Mouse (Mus musculus) liver, postnatal 0 days (tissue): ENCODE measurements around the gene Spry2. TPM values are rescaled to one million over a fixed set of nuclear protein-coding genes. Genes with fewer than 3 reads are reported as not detected.
A peak's percentile ranks its signal among the peaks of the same experiment; 100 is the strongest.

Source experiments
- ATAC-seq: fragments of 200-750 bp; cut with Nextera tagmentation; 2 replicates; pipeline ENCODE4 v1.8.0; 2017; ENCODE audit warnings: mild to moderate bottlenecking, moderate library complexity
- DNase-seq: peaks from one replicate; pipeline ENCODE4 v3.0.0-alpha.2; 2016
- H3K27ac ChIP-seq: fragments of 300-500 bp; sonication (generic); 2 replicates; pipeline ENCODE4 v1.5.1; 2014; ENCODE audit warnings: antibody characterized with exemption, moderate library complexity, mild to moderate bottlenecking, low read depth
- H3K27me3 ChIP-seq: fragments of 300-500 bp; sonication (generic); 2 replicates; pipeline ENCODE4 v1.6.1; 2014; ENCODE audit warnings: low read length, control low read depth, mixed read lengths; ENCODE audit not compliant: insufficient read depth
- H3K36me3 ChIP-seq: fragments of 300-500 bp; sonication (generic); replicated peaks from 2 replicates; pipeline ENCODE4 v1.6.1; 2014; ENCODE audit warnings: mild to moderate bottlenecking, control low read depth, low read length, moderate library complexity, mixed read lengths; ENCODE audit not compliant: insufficient read depth
- H3K4me1 ChIP-seq: fragments of 300-500 bp; sonication (generic); 2 replicates; pipeline ENCODE4 v1.6.1; 2014; ENCODE audit warnings: antibody characterized with exemption, mild to moderate bottlenecking, control low read depth; ENCODE audit not compliant: insufficient read depth
- H3K4me2 ChIP-seq: fragments of 300-500 bp; sonication (generic); 2 replicates; pipeline ENCODE4 v1.6.1; 2014; ENCODE audit warnings: low read depth, mild to moderate bottlenecking, low read length, moderate library complexity, mixed read lengths
- H3K4me3 ChIP-seq: fragments of 300-500 bp; sonication (generic); 2 replicates; pipeline ENCODE4 v1.5.1; 2014; ENCODE audit warnings: low read depth, low read length
- H3K9ac ChIP-seq: fragments of 300-500 bp; sonication (generic); replicated peaks from 2 replicates; pipeline ENCODE4 v1.6.1; 2014; ENCODE audit warnings: mild to moderate bottlenecking, moderate library complexity
- H3K9me3 ChIP-seq: fragments of 300-500 bp; sonication (generic); 2 replicates; pipeline ENCODE4 v1.6.1; 2016; ENCODE audit warnings: mild to moderate bottlenecking, control low read depth, low read length, mixed read lengths
- CTCF ChIP-seq: sonication (generic); IDR thresholded peaks from 2 replicates; pipeline ENCODE4 v1.5.1; 2016; ENCODE audit warnings: antibody characterized with exemption, low read depth
- EP300 ChIP-seq: IDR thresholded peaks from 2 replicates; pipeline ENCODE4 v1.6.1; 2016; ENCODE audit warnings: antibody characterized with exemption, low read depth, mild to moderate bottlenecking
- WGBS: fragments of 180-500 bp; shearing (Covaris S2); extraction: QIAGEN DNeasy Blood & Tissue Kit; methylation state at CpG from one replicate; pipeline ENCODE4 v1.1.7; 2014; ENCODE audit not compliant: insufficient replicate concordance; 5-methylcytosine and 5-hydroxymethylcytosine counted together
- polyA plus RNA-seq: library from polyadenylated mRNA; unstranded; fragments of >200 nt; fragmentation: Nextera tagmentation; extraction: Ambion mirVana; gene quantifications from 2 replicates; pipeline ENCODE4 v1.2.1, GENCODE M21; 2015

The Spry2 gene
- polyA plus RNA-seq, 1 experiment from 2014 or later = 6.0 TPM

GRCm38 (mm10) chr14:105922427-105922826, 25.8 kb upstream of the Spry2 start:
- H3K4me1 ChIP-seq = peaks cover 12% of the 10 kb centered on the region; the same call in 1 of the 2 replicates
- no peak overlapping the region for H3K27ac ChIP-seq
- no peak overlapping the region for H3K4me3 ChIP-seq
- no peaks in the 10 kb centered on the region for H3K9me3 ChIP-seq
- H3K27me3 ChIP-seq = no peaks in the 10 kb centered on the region
- H3K36me3 ChIP-seq = no peaks in the 10 kb centered on the region
- H3K4me2 ChIP-seq = 0 out of 2 replicates have a peak overlapping the region, but pooled peaks have one; percentile 7
- WGBS = 17% methylated on average over 5 of the region's 5 CpGs
- no peak overlapping the region for H3K9ac ChIP-seq
- TF ChIP-seq CTCF (no peak), EP300 (no peak)
- no peak for DNase-seq
- ATAC-seq = no peak

DNA sequence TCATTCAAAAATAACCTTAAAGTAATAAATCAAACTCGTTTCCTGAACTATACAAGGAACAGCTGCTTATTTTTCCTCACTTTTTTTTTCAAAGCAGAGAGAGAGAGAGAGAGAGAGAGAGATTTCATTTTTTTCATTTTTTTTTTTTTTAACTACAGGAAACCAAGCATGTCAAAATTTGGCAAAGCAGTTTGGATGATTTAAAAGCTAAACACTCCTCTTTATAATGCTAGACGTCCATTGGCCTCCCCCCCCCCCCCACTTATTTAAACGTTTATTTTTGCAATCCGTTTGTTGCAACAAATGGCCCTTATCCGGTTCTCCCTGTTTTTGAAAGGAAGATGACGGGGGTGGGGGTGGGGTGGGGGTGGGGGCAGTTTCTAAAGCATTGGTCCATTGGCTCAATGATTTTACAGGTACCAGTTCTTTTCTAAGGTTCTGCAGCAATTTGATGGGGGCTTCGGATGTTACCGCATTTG, 24.6 kb upstream of the Spry2 start:
- Histone ChIP-seq H3K36me3 (no peaks in the 10 kb centered on the region), H3K9me3 (no peaks in the 10 kb centered on the region), H3K4me3 (no peak overlapping the region), H3K27ac (no peak overlapping the region), H3K9ac (no peak overlapping the region), H3K4me2 (peak overlapping the region; percentile 57), H3K4me1 (peaks cover 12% of the 10 kb centered on the region; the same call in 1 of the 2 replicates), H3K27me3 (no peaks in the 10 kb centered on the region)
- ATAC-seq = no peak
- DNase-seq = no peak
- 7% methylated on average over 8 of the region's 8 CpGs for WGBS
- no peak for TF ChIP-seq CTCF
- no peak for TF ChIP-seq EP300

GRCm38 (mm10) chr14:105920395-105921216, 24.0 kb upstream of the Spry2 start:
- ATAC-seq = no peak
- no peak overlapping the region for H3K4me3 ChIP-seq

DNA sequence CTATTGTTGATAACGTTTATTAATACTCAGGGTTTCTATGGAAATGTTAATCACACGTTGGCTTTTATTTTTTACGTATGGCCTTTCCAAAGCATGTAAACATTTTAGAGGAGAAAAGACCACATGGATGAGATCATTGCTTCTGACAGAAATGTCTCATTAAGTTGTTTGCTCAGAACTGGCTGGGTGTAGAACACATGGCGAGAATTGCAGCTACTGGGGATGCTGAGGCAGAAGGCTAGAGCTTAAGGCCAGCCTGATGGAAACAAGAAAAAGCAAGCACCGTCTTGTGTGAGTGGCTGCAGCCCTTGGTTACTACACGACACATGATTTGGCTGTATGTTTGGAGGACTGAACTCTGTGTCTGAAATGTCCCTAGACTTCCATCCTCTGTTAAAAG, 10.6 kb upstream of the Spry2 start:
- Histone ChIP-seq H3K9me3 (no peaks in the 10 kb centered on the region), H3K27ac (no peak overlapping the region), H3K9ac (no peak overlapping the region), H3K27me3 (no peaks in the 10 kb centered on the region), H3K4me3 (no peak overlapping the region), H3K4me1 (no peaks in the 10 kb centered on the region), H3K4me2 (no peak overlapping the region), H3K36me3 (no peaks in the 10 kb centered on the region)
- DNase-seq (no peak), ATAC-seq (no peak)
- TF ChIP-seq EP300 (no peak), CTCF (no peak)
- WGBS = 72% methylated on average over 6 of the region's 6 CpGs

More at GRCm38 (mm10) chr14:105920395-105921216, 24.0 kb upstream of the Spry2 start:
- Histone ChIP-seq H3K27ac (no peak overlapping the region), H3K9ac (no peak overlapping the region), H3K4me2 (peak overlapping the region; percentile 57), H3K9me3 (no peaks in the 10 kb centered on the region), H3K27me3 (no peaks in the 10 kb centered on the region), H3K4me1 (peaks cover 12% of the 10 kb centered on the region; the same call in 1 of the 2 replicates), H3K36me3 (no peaks in the 10 kb centered on the region)
- no peak for TF ChIP-seq EP300
- no peak for TF ChIP-seq CTCF
- WGBS = 17% methylated on average over 23 of the region's 23 CpGs
- DNase-seq = no peak

DNA sequence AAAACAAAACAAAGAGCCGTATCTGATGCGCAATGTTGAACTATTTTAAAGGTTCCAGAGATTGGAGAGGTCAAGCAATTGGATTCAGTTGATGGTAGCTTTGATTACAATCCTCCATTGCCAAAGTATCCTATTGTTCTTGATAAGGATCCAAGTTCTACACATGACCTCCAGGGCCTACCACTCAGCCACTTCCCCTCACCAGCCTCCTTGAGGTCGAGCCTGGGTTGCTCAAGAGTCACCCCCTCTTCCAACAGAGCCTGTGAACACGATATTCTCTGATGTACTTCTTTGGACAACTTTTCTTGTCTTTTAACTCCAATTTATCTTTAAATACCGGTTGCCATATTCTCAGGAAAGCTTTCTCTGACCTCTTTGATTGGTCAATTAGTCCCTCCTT, 9.3 kb upstream of the Spry2 start:
- ATAC-seq (no peak), DNase-seq (no peak)
- Histone ChIP-seq H3K4me2 (no peak overlapping the region), H3K9ac (no peak overlapping the region), H3K27me3 (no peaks in the 10 kb centered on the region), H3K4me3 (no peak overlapping the region), H3K4me1 (no peaks in the 10 kb centered on the region), H3K36me3 (no peaks in the 10 kb centered on the region), H3K27ac (no peak overlapping the region), H3K9me3 (no peaks in the 10 kb centered on the region)
- no peak for TF ChIP-seq EP300
- TF ChIP-seq CTCF = no peak
- WGBS = 68% methylated on average over 5 of the region's 5 CpGs

DNA sequence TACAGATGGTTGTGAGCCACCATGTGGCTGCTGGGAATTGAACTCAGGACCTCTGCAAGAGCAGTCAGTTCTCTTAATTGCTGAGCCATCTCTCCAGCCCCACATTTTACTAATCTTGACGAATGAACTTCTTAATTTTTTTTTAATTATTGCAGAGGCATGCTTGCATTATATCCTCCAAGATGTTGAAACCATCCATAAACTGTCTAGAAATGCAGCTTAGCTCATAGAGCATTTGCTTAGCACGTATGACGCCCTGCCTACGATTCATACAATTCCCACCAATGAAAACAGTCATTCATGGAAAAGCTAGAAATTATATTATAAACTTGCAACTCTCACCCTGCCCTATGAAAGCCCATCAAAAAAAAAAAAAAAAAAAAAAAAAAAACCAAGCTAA, 8.9 kb upstream of the Spry2 start:
- no peak overlapping the region for H3K9ac ChIP-seq
- H3K27ac ChIP-seq = no peak overlapping the region
- H3K4me1 ChIP-seq = no peaks in the 10 kb centered on the region
- no peak overlapping the region for H3K4me3 ChIP-seq
- TF ChIP-seq EP300 (no peak), CTCF (no peak)
- WGBS = 79% methylated on average over 4 of the region's 4 CpGs
- ATAC-seq = no peak
- H3K9me3 ChIP-seq = no peaks in the 10 kb centered on the region
- no peak overlapping the region for H3K4me2 ChIP-seq
- no peaks in the 10 kb centered on the region for H3K36me3 ChIP-seq
- no peak for DNase-seq
- no peaks in the 10 kb centered on the region for H3K27me3 ChIP-seq
